Mouse (Mus musculus) embryonic fibroblast, embryonic 13.5 days (primary cell): ENCODE measurements around the gene Gm28048. TPM values are rescaled to one million over a fixed set of nuclear protein-coding genes. Genes with fewer than 3 reads are reported as not detected.
A peak's percentile ranks its signal among the peaks of the same experiment; 100 is the strongest.

ENCODE experiments used
- H3K27ac ChIP-seq: 2 replicates; pipeline ENCODE4 v1.5.1; 2012; ENCODE audit warnings: low read length, control low read depth, inconsistent platforms; ENCODE audit not compliant: insufficient read depth
- H3K4me1 ChIP-seq: 2 replicates; pipeline ENCODE4 v1.6.1; 2011; ENCODE audit warnings: low read length; ENCODE audit not compliant: control insufficient read depth, insufficient read depth
- H3K4me3 ChIP-seq: 2 replicates; pipeline ENCODE4 v1.5.1; 2011; ENCODE audit warnings: mild to moderate bottlenecking, control low read depth, low read length; ENCODE audit not compliant: insufficient read depth
- CTCF ChIP-seq: IDR thresholded peaks from 2 replicates; pipeline ENCODE4 v1.5.1; 2011; ENCODE audit warnings: mild to moderate bottlenecking, control low read depth, low read length, moderate library complexity, borderline replicate concordance; ENCODE audit not compliant: insufficient read depth
- POLR2A ChIP-seq: IDR thresholded peaks from 2 replicates; pipeline ENCODE4 v1.6.1; 2011; ENCODE audit warnings: low read depth, mild to moderate bottlenecking, control low read depth, low read length, moderate library complexity
- polyA plus RNA-seq: library from polyadenylated mRNA; stranded (reverse); fragments of >200 nt; gene quantifications from 2 replicates; pipeline ENCODE4 v1.2.4, GENCODE M21; 2011; ENCODE audit warnings: low read depth; ENCODE audit not compliant: missing spikeins, insufficient read length

Gm28048 gene
- polyA plus RNA-seq, 1 experiment, result 14.1 TPM

DNA sequence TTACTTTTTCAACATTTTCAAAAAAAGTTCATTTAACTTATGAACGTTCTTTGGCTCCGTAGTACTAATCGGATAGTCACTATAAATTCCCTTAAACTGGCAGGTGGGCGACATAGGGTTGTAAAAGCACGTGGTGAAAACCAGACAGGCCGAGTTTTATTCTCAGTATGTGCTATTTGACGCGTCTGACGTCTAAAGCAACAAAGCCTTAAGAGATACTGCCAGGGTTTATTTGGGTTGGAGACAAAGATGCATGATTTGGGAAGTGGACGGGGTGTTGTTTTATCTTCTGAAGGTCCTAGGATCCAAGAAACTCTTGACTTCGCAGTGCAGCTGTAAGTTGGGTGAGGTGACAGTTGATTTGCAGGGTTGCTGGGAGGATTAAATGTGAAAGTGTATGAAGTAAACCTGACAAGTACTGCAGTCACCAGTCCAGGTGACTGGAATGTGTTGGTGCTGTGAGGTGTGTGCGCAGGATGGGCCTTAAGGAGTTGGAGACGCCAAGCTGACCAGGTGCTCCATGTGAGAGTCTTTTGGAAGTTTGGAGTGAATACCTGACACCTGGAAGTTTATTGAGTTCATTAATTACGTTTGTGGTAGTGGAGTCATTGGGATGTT, 9.4 kb upstream of the Gm28048 start:
- Histone ChIP-seq H3K27ac (no peak overlapping the region), H3K4me3 (peak overlapping the region; percentile 99), H3K4me1 (no peaks in the 10 kb centered on the region; the same call in 1 of the 2 replicates)
- TF ChIP-seq POLR2A (no peak), CTCF (no peak)

DNA sequence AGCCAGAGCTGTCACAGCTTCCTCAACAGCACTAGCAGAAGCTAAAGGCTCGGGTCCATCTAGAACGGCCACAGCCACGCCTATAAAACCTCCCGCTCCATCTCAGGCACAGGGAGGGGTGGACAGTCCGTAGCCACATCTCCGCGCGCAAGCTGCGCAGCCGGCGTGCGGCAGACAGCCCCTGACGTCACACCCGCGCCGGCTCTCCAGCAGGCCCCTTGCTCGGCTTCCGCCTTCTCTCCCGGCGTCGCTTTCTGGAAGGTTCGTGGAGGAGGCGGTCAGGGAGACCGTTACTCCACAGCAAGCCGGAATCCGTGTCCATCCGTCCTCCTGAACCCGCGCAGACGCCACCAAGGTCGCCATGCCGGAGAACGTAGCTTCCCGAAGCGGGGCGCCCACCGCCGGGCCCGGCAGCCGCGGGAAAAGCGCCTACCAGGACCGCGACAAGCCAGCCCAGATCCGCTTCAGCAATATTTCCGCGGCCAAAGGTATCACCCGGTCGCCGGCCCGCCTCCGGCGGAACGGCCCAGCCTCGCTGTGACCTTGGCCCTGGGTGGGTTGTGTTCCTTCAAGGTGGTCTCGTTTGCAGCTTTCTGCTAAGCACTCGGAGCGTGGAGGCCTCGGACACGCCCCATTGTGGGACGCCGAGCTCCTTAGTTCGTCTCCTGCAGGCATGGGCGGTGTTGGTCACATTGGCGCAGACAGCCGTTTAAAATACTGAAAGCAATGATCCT, 8.7 kb upstream of the Gm28048 start, which contains the start of gene Cct4:
Cct4 (plus strand) TSS at position 127 of the 734 bp plus-strand sequence.
- Histone ChIP-seq H3K4me1 (no peaks in the 10 kb centered on the region; the same call in 1 of the 2 replicates), H3K27ac (peak within 1 kb of the TSS; percentile 73)
- no peak for TF ChIP-seq CTCF
- TF ChIP-seq POLR2A, result peak; percentile 90

DNA sequence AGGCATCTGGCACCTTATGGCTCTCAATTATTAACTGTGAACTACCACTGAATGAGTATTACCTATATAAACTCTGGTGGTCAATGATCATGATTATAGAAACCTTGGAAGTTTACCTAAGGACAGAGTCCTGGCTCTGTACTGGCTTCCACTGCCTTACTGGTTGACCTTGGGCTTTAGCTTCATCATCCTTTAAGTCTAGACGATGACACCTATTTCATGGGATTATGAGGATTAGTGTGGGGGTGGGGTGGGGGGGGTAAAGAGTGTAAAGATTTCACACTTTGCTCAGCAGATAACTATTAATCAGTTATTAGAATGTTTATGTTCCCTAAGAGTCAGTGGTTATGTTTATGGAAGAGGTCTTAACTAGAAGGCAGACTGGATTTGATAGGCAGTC, 7.9 kb upstream of the Gm28048 start:
- Histone ChIP-seq H3K4me1 (no peaks in the 10 kb centered on the region; the same call in 1 of the 2 replicates), H3K4me3 (peak overlapping the region; percentile 13; the same call in 1 of the 2 replicates), H3K27ac (peak overlapping the region; percentile 29)
- TF ChIP-seq CTCF, result no peak
- TF ChIP-seq POLR2A, result no peak

More for the DNA sequence above, 8.7 kb upstream of the Gm28048 start, which contains the start of gene Cct4:
- peak within 1 kb of the TSS; percentile 99 for H3K4me3 ChIP-seq

GRCm38 (mm10) chr11:22987357-22987756, 5.5 kb upstream of the Gm28048 start:
- peaks cover 2% of the 10 kb centered on the region; the same call in 1 of the 2 replicates for H3K4me1 ChIP-seq
- TF ChIP-seq CTCF (0 out of 2 replicates have a peak, but pooled peaks have one; percentile 3), POLR2A (no peak)
- no peak overlapping the region for H3K4me3 ChIP-seq

DNA sequence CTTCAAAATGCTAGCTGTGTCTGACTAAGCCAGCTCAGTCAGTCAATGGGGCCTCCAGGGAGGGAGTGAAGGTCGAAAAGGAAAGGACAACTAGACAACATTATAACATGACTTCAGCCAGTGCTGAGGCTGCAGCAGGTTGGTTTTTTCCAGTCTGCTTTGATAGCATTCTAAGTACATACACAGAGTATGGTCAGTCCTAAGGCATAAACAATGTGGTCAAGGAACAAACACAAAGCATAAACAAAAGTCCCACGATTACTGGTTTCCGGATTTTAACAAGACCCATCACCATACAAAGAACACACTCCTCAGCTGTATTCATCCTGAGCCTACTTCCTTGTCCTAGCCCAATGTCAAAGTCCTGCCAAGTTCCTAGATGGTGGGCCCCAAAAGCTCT, 3.6 kb upstream of the Gm28048 start:
- H3K4me3 ChIP-seq, result no peak overlapping the region
- H3K4me1 ChIP-seq, result peaks cover 2% of the 10 kb centered on the region; the same call in 1 of the 2 replicates
- TF ChIP-seq CTCF, result no peak
- TF ChIP-seq POLR2A, result no peak

More at GRCm38 (mm10) chr11:22987357-22987756, 5.5 kb upstream of the Gm28048 start:
- no peak overlapping the region for H3K27ac ChIP-seq

GRCm38 (mm10) chr11:22982846-22983245, 956 bp upstream of the Gm28048 start:
- no peak overlapping the region for H3K4me3 ChIP-seq
- TF ChIP-seq CTCF (no peak), POLR2A (no peak)
- H3K4me1 ChIP-seq, result peaks cover 2% of the 10 kb centered on the region; the same call in 1 of the 2 replicates
- H3K27ac ChIP-seq, result no peak overlapping the region

More for the DNA sequence above, 3.6 kb upstream of the Gm28048 start:
- no peak overlapping the region for H3K27ac ChIP-seq

GRCm38 (mm10) chr11:22981543-22981950, 343 bp downstream of the Gm28048 start:
- Histone ChIP-seq H3K27ac (peak overlapping the region; percentile 83), H3K4me3 (peak overlapping the region; percentile 86), H3K4me1 (peaks cover 2% of the 10 kb centered on the region; the same call in 1 of the 2 replicates)
- TF ChIP-seq POLR2A, result no peak

DNA sequence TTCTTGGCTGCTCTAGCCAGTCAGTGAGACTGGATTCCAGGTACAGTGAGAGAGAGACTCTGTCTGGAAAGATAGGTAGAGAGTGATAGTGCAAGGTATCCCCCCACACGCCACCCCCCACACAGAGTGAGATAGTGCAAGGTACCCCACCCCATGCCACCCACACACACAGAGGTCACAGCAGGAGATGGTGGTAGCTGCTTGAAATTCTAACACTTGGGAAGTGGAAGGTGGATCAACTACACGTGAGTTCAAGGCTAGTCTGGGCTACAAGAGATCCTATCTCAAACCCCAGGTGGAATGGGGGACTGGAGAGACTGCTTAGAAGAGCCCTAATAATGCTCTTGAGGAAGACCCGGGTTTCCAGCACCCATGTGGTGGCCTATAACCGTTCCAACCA, 849 bp downstream of the Gm28048 start:
- Histone ChIP-seq H3K4me1 (peaks cover 2% of the 10 kb centered on the region; the same call in 1 of the 2 replicates), H3K27ac (no peak overlapping the region), H3K4me3 (peak overlapping the region; percentile 86)
- TF ChIP-seq POLR2A, result no peak
- no peak for TF ChIP-seq CTCF

DNA sequence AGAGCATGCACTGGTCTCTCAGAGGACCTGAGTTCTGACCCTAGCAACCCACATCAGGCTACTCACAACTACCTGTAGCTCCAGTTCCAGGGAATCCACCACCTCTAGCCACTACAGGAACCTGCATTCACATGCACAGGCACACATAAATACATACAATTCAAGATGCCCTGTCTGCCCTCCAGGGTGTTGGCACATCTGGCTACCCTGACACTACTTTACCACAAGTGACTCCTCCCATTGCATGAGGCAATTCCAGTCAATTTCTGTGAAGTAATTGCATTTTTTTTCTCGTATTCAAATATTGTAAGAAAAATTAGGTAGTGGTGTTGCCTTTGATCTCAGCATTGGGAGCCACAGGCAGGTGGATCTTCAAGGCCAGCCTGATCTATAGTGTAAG, 2.7 kb downstream of the Gm28048 start:
- Histone ChIP-seq H3K4me1 (peaks cover 2% of the 10 kb centered on the region; the same call in 1 of the 2 replicates), H3K4me3 (no peak overlapping the region), H3K27ac (no peak overlapping the region)
- no peak for TF ChIP-seq CTCF
- TF ChIP-seq POLR2A, result no peak
